Comparison of ENCODE assay signal across 7 mouse cellular contexts in the genomic region with DNA sequence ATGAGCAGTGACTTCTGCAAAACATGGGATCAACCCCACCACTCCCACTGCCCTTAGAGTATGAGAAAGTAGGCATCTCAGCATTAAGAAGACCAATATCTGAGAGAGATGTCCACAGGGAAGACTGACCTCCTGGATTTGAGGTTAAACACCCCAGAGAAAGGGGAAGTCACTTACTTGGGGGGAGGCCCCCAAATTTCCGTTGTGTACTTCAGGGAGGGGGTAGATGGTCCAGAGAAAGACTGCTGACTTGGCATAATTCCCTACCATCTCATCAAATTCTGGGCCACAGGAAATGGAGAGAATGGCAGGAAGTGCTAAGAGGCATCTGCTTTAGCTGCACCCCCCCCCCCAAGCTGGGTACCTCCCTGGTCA. TPM values are rescaled to one million over a fixed set of nuclear protein-coding genes. Genes with fewer than 3 reads are reported as not detected.
A peak's percentile ranks its signal among the peaks of the same experiment; 100 is the strongest.
DNase-seq lines count a peak whose midpoint lies in the region; ATAC-seq and TF ChIP-seq lines count a peak whose summit lies in the region.

No protein-coding gene starts in this region.

- 7% methylated on average over 1 of the region's 1 CpGs for WGBS in thymus, adult 2 months
- 68% methylated on average over 1 of the region's 1 CpGs for WGBS in forebrain, postnatal 0 days
- WGBS in liver, embryonic 11.5 days, result 39% methylated on average over 1 of the region's 1 CpGs
- 73% methylated on average over 1 of the region's 1 CpGs for WGBS in stomach, embryonic 16.5 days

- peak overlapping the region; percentile 80 for H3K4me2 ChIP-seq in forebrain, postnatal 0 days (ENCODE audit: low read depth)
- peak overlapping the region; percentile 96 for H3K4me2 ChIP-seq in liver, embryonic 11.5 days
- peak overlapping the region; percentile 82 for H3K4me2 ChIP-seq in stomach, embryonic 16.5 days (ENCODE audit: low read depth, low read length)

- no peak for ATAC-seq in forebrain, postnatal 0 days
- no peak for ATAC-seq in liver, embryonic 11.5 days (replicated peaks; ENCODE audit: low FRiP score)
- no peak for ATAC-seq in stomach, embryonic 16.5 days (ENCODE audit: insufficient read depth, low FRiP score)

- peaks cover 19% of the 10 kb centered on the region for H3K36me3 ChIP-seq in thymus, adult 2 months (ENCODE audit: control insufficient read depth, insufficient read depth, low read length)
- peaks cover 27% of the 10 kb centered on the region for H3K36me3 ChIP-seq in forebrain, postnatal 0 days (ENCODE audit: insufficient read depth)
- H3K36me3 ChIP-seq in liver, embryonic 11.5 days (ENCODE audit: control insufficient read depth, insufficient read depth, low read length), result no peaks in the 10 kb centered on the region; the same call in 1 of the 2 replicates
- H3K36me3 ChIP-seq in stomach, embryonic 16.5 days (ENCODE audit: control insufficient read depth, insufficient read depth, low read length), result no peaks in the 10 kb centered on the region

- DNase-seq in thymus, adult 2 months, result no peak
- no peak for DNase-seq in thymus, postnatal 25 days
- no peak for DNase-seq in forebrain, postnatal 0 days
- no peak for DNase-seq in liver, embryonic 11.5 days (ENCODE audit: low spot score)
- no peak for DNase-seq in right cerebral cortex, postnatal 4 days
- DNase-seq in embryo, embryonic 9.5 days (ENCODE audit: extremely low spot score), result no peak

- peak overlapping the region; percentile 93; the same call in 1 of the 2 replicates for H3K9ac ChIP-seq in forebrain, postnatal 0 days
- H3K9ac ChIP-seq in liver, embryonic 11.5 days (ENCODE audit: low read depth, low read length), result peak overlapping the region; percentile 87
- H3K9ac ChIP-seq in stomach, embryonic 16.5 days (ENCODE audit: low read length), result peak overlapping the region; percentile 88

- peak overlapping the region; percentile 30; the same call in 1 of the 2 replicates for H3K27ac ChIP-seq in thymus, adult 2 months (ENCODE audit: control insufficient read depth, insufficient read depth, low read length)
- H3K27ac ChIP-seq in forebrain, postnatal 0 days (ENCODE audit: low read depth, low read length), result no peak overlapping the region
- peak overlapping the region; percentile 87; the same call in 1 of the 2 replicates for H3K27ac ChIP-seq in liver, embryonic 11.5 days (ENCODE audit: low read depth, low read length)
- no peak overlapping the region for H3K27ac ChIP-seq in stomach, embryonic 16.5 days (ENCODE audit: low read length)

- TF ChIP-seq POLR2A in thymus, adult 2 months (IDR thresholded peaks at IDR 0.05; ENCODE audit: control insufficient read depth, extremely low read depth, insufficient read depth, low read length, poor library complexity), result no peak

- peak overlapping the region; percentile 70; the same call in 1 of the 2 replicates for H3K4me3 ChIP-seq in thymus, adult 2 months (ENCODE audit: control insufficient read depth, insufficient read depth, low read length)
- peak overlapping the region; percentile 81 for H3K4me3 ChIP-seq in forebrain, postnatal 0 days (ENCODE audit: low read depth, low read length)
- H3K4me3 ChIP-seq in liver, embryonic 11.5 days (ENCODE audit: low read depth, low read length), result peak overlapping the region; percentile 87
- H3K4me3 ChIP-seq in stomach, embryonic 16.5 days (replicated peaks; ENCODE audit: low read length), result peak overlapping the region; percentile 77

- TF ChIP-seq CTCF in thymus, adult 2 months (IDR thresholded peaks at IDR 0.05; ENCODE audit: borderline replicate concordance, control insufficient read depth, extremely low read depth, insufficient read depth, low read length, poor library complexity), result no peak
- TF ChIP-seq CTCF in forebrain, postnatal 0 days (IDR thresholded peaks at IDR 0.05; ENCODE audit: low read depth), result no peak

- H3K9me3 ChIP-seq in forebrain, postnatal 0 days (ENCODE audit: low read length), result no peaks in the 10 kb centered on the region
- no peaks in the 10 kb centered on the region for H3K9me3 ChIP-seq in liver, embryonic 11.5 days (ENCODE audit: control insufficient read depth, low read length)
- no peaks in the 10 kb centered on the region for H3K9me3 ChIP-seq in stomach, embryonic 16.5 days (replicated peaks; ENCODE audit: control insufficient read depth, low read length)

- peaks cover 51% of the 10 kb centered on the region for H3K4me1 ChIP-seq in thymus, adult 2 months (replicated peaks; ENCODE audit: control insufficient read depth, insufficient read depth, low read length)
- H3K4me1 ChIP-seq in forebrain, postnatal 0 days (ENCODE audit: insufficient read depth), result peaks cover 9% of the 10 kb centered on the region
- peaks cover 30% of the 10 kb centered on the region for H3K4me1 ChIP-seq in liver, embryonic 11.5 days (replicated peaks; ENCODE audit: control insufficient read depth, insufficient read depth, low read length)
- peaks cover 13% of the 10 kb centered on the region for H3K4me1 ChIP-seq in stomach, embryonic 16.5 days (ENCODE audit: control insufficient read depth, insufficient read depth, low read length)

- H3K27me3 ChIP-seq in thymus, adult 2 months (ENCODE audit: control insufficient read depth, insufficient read depth, low read length), result no peaks in the 10 kb centered on the region
- no peaks in the 10 kb centered on the region for H3K27me3 ChIP-seq in forebrain, postnatal 0 days (ENCODE audit: insufficient read depth, low read length)
- H3K27me3 ChIP-seq in liver, embryonic 11.5 days (replicated peaks; ENCODE audit: control insufficient read depth, insufficient read depth, low read length), result no peaks in the 10 kb centered on the region
- no peaks in the 10 kb centered on the region for H3K27me3 ChIP-seq in stomach, embryonic 16.5 days (ENCODE audit: control insufficient read depth, insufficient read depth, low read length)

RNA-seq across cellular contexts. Expression of gene Arrb2, which starts 1.1 kb away (rescaled TPM):
- polyA plus RNA-seq in thymus, adult 2 months (2012; rRNA removed), result 213 and 220 TPM in 2 replicates
- 71.9 and 74.4 TPM in 2 replicates for total RNA-seq in forebrain, postnatal 0 days (2014; rRNA removed)
- polyA plus RNA-seq in forebrain, postnatal 0 days (2015; fragmentation: Nextera tagmentation; extraction: Ambion mirVana), result 39.6 and 44.9 TPM in 2 replicates
- polyA plus RNA-seq in liver, embryonic 11.5 days (2014; fragmentation: Nextera tagmentation; extraction: Ambion mirVana), result 31.5 and 35.9 TPM in 2 replicates
- polyA plus RNA-seq in stomach, embryonic 16.5 days (2015; fragmentation: Nextera tagmentation; extraction: Ambion mirVana), result 14.7 and 14.8 TPM in 2 replicates

RNA-seq across cellular contexts. Expression of gene Med11, which starts 18.2 kb away (rescaled TPM):
- polyA plus RNA-seq in thymus, adult 2 months (2012; rRNA removed), result 29.1 and 34.8 TPM in 2 replicates
- 21.2 and 41.3 TPM in 2 replicates for total RNA-seq in forebrain, postnatal 0 days (2014; rRNA removed)
- polyA plus RNA-seq in forebrain, postnatal 0 days (2015; fragmentation: Nextera tagmentation; extraction: Ambion mirVana), result 35.3 and 35.6 TPM in 2 replicates
- polyA plus RNA-seq in liver, embryonic 11.5 days (2014; fragmentation: Nextera tagmentation; extraction: Ambion mirVana), result 33.8 and 36.2 TPM in 2 replicates
- 37.4 and 37.9 TPM in 2 replicates for polyA plus RNA-seq in stomach, embryonic 16.5 days (2015; fragmentation: Nextera tagmentation; extraction: Ambion mirVana)

RNA-seq across cellular contexts. Expression of gene Pelp1, which starts 23.7 kb away (rescaled TPM):
- 33.0 and 40.4 TPM in 2 replicates for polyA plus RNA-seq in thymus, adult 2 months (2012; rRNA removed)
- total RNA-seq in forebrain, postnatal 0 days (2014; rRNA removed), result 24.5 and 30.7 TPM in 2 replicates
- 21.0 and 31.3 TPM in 2 replicates for polyA plus RNA-seq in forebrain, postnatal 0 days (2015; fragmentation: Nextera tagmentation; extraction: Ambion mirVana)
- polyA plus RNA-seq in liver, embryonic 11.5 days (2014; fragmentation: Nextera tagmentation; extraction: Ambion mirVana), result 48.5 and 51.2 TPM in 2 replicates
- 32.0 and 32.2 TPM in 2 replicates for polyA plus RNA-seq in stomach, embryonic 16.5 days (2015; fragmentation: Nextera tagmentation; extraction: Ambion mirVana)

RNA-seq across cellular contexts. Expression of gene Zmynd15, which starts 25.7 kb away (rescaled TPM):
- 27.0 and 31.2 TPM in 2 replicates for polyA plus RNA-seq in thymus, adult 2 months (2012; rRNA removed)
- total RNA-seq in forebrain, postnatal 0 days (2014; rRNA removed), result 0.54 and 1.1 TPM in 2 replicates
- polyA plus RNA-seq in forebrain, postnatal 0 days (2015; fragmentation: Nextera tagmentation; extraction: Ambion mirVana), result 0.24 and 0.84 TPM in 2 replicates
- polyA plus RNA-seq in liver, embryonic 11.5 days (2014; fragmentation: Nextera tagmentation; extraction: Ambion mirVana), result 0.19 and 0.58 TPM in 2 replicates
- polyA plus RNA-seq in stomach, embryonic 16.5 days (2015; fragmentation: Nextera tagmentation; extraction: Ambion mirVana), result 0.45 and 0.97 TPM in 2 replicates

RNA-seq across cellular contexts. Expression of gene Cxcl16, which starts 26.2 kb away (rescaled TPM):
- polyA plus RNA-seq in thymus, adult 2 months (2012; rRNA removed), result 57.7 and 92.8 TPM in 2 replicates
- total RNA-seq in forebrain, postnatal 0 days (2014; rRNA removed), result 2.2 and 2.3 TPM in 2 replicates
- 2.0 and 2.4 TPM in 2 replicates for polyA plus RNA-seq in forebrain, postnatal 0 days (2015; fragmentation: Nextera tagmentation; extraction: Ambion mirVana)
- polyA plus RNA-seq in liver, embryonic 11.5 days (2014; fragmentation: Nextera tagmentation; extraction: Ambion mirVana), result 0.91 and 1.6 TPM in 2 replicates
- 9.0 and 10.5 TPM in 2 replicates for polyA plus RNA-seq in stomach, embryonic 16.5 days (2015; fragmentation: Nextera tagmentation; extraction: Ambion mirVana)

Comparison
In these comparisons a context has a peak if more than half of its experiments do, and no peak if none do; other contexts are left out.
1. H3K27ac ChIP-seq: peak in thymus, adult 2 months (single experiment) and liver, embryonic 11.5 days (single experiment); none in forebrain, postnatal 0 days (single experiment) and stomach, embryonic 16.5 days (single experiment).
2. Peak in every context shown above with its lines, with median percentiles within 50 percentile points of each other: H3K4me3 ChIP-seq, H3K4me2 ChIP-seq and H3K9ac ChIP-seq.